Mouse (Mus musculus): ENCODE results near the gene Rps27rt. TPM values are rescaled to one million over a fixed set of nuclear protein-coding genes. Genes with fewer than 3 reads are reported as not detected.
"Not testable (repeated sequence)": the region's sequence is repeated elsewhere in the genome, so short reads cannot be mapped to it uniquely, and the experiment has no call there.

The Rps27rt gene
- polyA plus RNA-seq (2012; rRNA removed): 30.7 and 50.7 TPM in 2 replicates

- Histone ChIP-seq H3K27ac (ENCODE audit: insufficient read depth, low read length) (no peak within 1 kb of the TSS), H3K4me1 (ENCODE audit: control insufficient read depth, insufficient read depth, insufficient read length) (peaks cover 5% of the 10 kb centered on the region; the same call in 1 of the 2 replicates), H3K27me3 (ENCODE audit: control insufficient read depth, insufficient read depth, low read length) (peaks cover 16% of the 10 kb centered on the region), H3K36me3 (ENCODE audit: control insufficient read depth, insufficient read depth, low read length) (no peaks in the 10 kb centered on the region), H3K4me3 (ENCODE audit: extremely low read depth, insufficient read depth, insufficient read length) (no peak within 1 kb of the TSS)
- WGBS: 90% methylated on average over 16 of the region's 16 CpGs
- DNase-seq (ENCODE audit: low read depth in 1 of 2, low spot score in 2 of 2): no peak
- no peak for TF ChIP-seq POLR2A (IDR thresholded peaks at IDR 0.05; ENCODE audit: low read depth, low read length)
- TF ChIP-seq CTCF (IDR thresholded peaks at IDR 0.05; ENCODE audit: extremely low read depth, insufficient read depth, insufficient read length, insufficient replicate concordance): no peak
These were observed at the start of gene Rps27rt for GRCm38 (mm10) chr9:114982689-114983360. TSS of gene Rps27rt (minus strand) at chr9:114982739.

GRCm38 (mm10) chr9:115031046-115031445, 48.5 kb upstream of the Rps27rt start:
- WGBS: 91% methylated on average over 1 of the region's 1 CpGs
- H3K27ac ChIP-seq (ENCODE audit: insufficient read depth, low read length); H3K27me3 ChIP-seq (ENCODE audit: control insufficient read depth, insufficient read depth, low read length); DNase-seq (ENCODE audit: low read depth in 1 of 2, low spot score in 2 of 2); H3K4me3 ChIP-seq (ENCODE audit: extremely low read depth, insufficient read depth, insufficient read length); H3K36me3 ChIP-seq (ENCODE audit: control insufficient read depth, insufficient read depth, low read length); H3K4me1 ChIP-seq (ENCODE audit: control insufficient read depth, insufficient read depth, insufficient read length): not testable (repeated sequence)

GRCm38 (mm10) chr9:115030581-115030980, 48.0 kb upstream of the Rps27rt start:
- 72% methylated on average over 4 of the region's 4 CpGs for WGBS
- no peaks in the 10 kb centered on the region for H3K27me3 ChIP-seq (ENCODE audit: control insufficient read depth, insufficient read depth, low read length)
- DNase-seq (ENCODE audit: low read depth in 1 of 2, low spot score in 2 of 2): no peak
- no peak for TF ChIP-seq POLR2A (IDR thresholded peaks at IDR 0.05; ENCODE audit: low read depth, low read length)
- no peak for TF ChIP-seq CTCF (IDR thresholded peaks at IDR 0.05; ENCODE audit: extremely low read depth, insufficient read depth, insufficient read length, insufficient replicate concordance)
- no peak overlapping the region for H3K27ac ChIP-seq (ENCODE audit: insufficient read depth, low read length)
- no peaks in the 10 kb centered on the region for H3K4me1 ChIP-seq (ENCODE audit: control insufficient read depth, insufficient read depth, insufficient read length)
- no peaks in the 10 kb centered on the region for H3K36me3 ChIP-seq (ENCODE audit: control insufficient read depth, insufficient read depth, low read length)
- H3K4me3 ChIP-seq (ENCODE audit: extremely low read depth, insufficient read depth, insufficient read length): no peak overlapping the region

GRCm38 (mm10) chr9:115029307-115029706, 46.8 kb upstream of the Rps27rt start:
- no peaks in the 10 kb centered on the region for H3K4me1 ChIP-seq (ENCODE audit: control insufficient read depth, insufficient read depth, insufficient read length)
- H3K27ac ChIP-seq (ENCODE audit: insufficient read depth, low read length): no peak overlapping the region
- no peaks in the 10 kb centered on the region for H3K36me3 ChIP-seq (ENCODE audit: control insufficient read depth, insufficient read depth, low read length)
- H3K4me3 ChIP-seq (ENCODE audit: extremely low read depth, insufficient read depth, insufficient read length): no peak overlapping the region
- TF ChIP-seq POLR2A (IDR thresholded peaks at IDR 0.05; ENCODE audit: low read depth, low read length) (no peak), CTCF (IDR thresholded peaks at IDR 0.05; ENCODE audit: extremely low read depth, insufficient read depth, insufficient read length, insufficient replicate concordance) (no peak)
- DNase-seq (ENCODE audit: low read depth in 1 of 2, low spot score in 2 of 2): no peak
- 81% methylated on average over 3 of the region's 3 CpGs for WGBS
- no peaks in the 10 kb centered on the region for H3K27me3 ChIP-seq (ENCODE audit: control insufficient read depth, insufficient read depth, low read length)

GRCm38 (mm10) chr9:115023708-115024383, 41.3 kb upstream of the Rps27rt start:
- no peaks in the 10 kb centered on the region for H3K4me1 ChIP-seq (ENCODE audit: control insufficient read depth, insufficient read depth, insufficient read length)
- WGBS: 84% methylated on average over 10 of the region's 10 CpGs
- H3K36me3 ChIP-seq (ENCODE audit: control insufficient read depth, insufficient read depth, low read length): no peaks in the 10 kb centered on the region
- H3K4me3 ChIP-seq (ENCODE audit: extremely low read depth, insufficient read depth, insufficient read length): no peak overlapping the region
- no peak for DNase-seq (ENCODE audit: low read depth in 1 of 2, low spot score in 2 of 2)
- H3K27ac ChIP-seq (ENCODE audit: insufficient read depth, low read length): no peak overlapping the region
- no peak for TF ChIP-seq CTCF (IDR thresholded peaks at IDR 0.05; ENCODE audit: extremely low read depth, insufficient read depth, insufficient read length, insufficient replicate concordance)
- TF ChIP-seq POLR2A (IDR thresholded peaks at IDR 0.05; ENCODE audit: low read depth, low read length): no peak
- H3K27me3 ChIP-seq (ENCODE audit: control insufficient read depth, insufficient read depth, low read length): no peaks in the 10 kb centered on the region

GRCm38 (mm10) chr9:115023137-115023536, 40.6 kb upstream of the Rps27rt start:
- Histone ChIP-seq H3K4me1 (ENCODE audit: control insufficient read depth, insufficient read depth, insufficient read length) (no peaks in the 10 kb centered on the region), H3K27ac (ENCODE audit: insufficient read depth, low read length) (no peak overlapping the region), H3K27me3 (ENCODE audit: control insufficient read depth, insufficient read depth, low read length) (no peaks in the 10 kb centered on the region), H3K4me3 (ENCODE audit: extremely low read depth, insufficient read depth, insufficient read length) (no peak overlapping the region), H3K36me3 (ENCODE audit: control insufficient read depth, insufficient read depth, low read length) (no peaks in the 10 kb centered on the region)
- WGBS: 80% methylated on average over 3 of the region's 3 CpGs
- no peak for DNase-seq (ENCODE audit: low read depth in 1 of 2, low spot score in 2 of 2)
- no peak for TF ChIP-seq CTCF (IDR thresholded peaks at IDR 0.05; ENCODE audit: extremely low read depth, insufficient read depth, insufficient read length, insufficient replicate concordance)

GRCm38 (mm10) chr9:115021419-115021818, 38.9 kb upstream of the Rps27rt start:
- WGBS: 92% methylated on average over 2 of the region's 2 CpGs
- H3K4me3 ChIP-seq (ENCODE audit: extremely low read depth, insufficient read depth, insufficient read length): no peak overlapping the region
- no peaks in the 10 kb centered on the region for H3K36me3 ChIP-seq (ENCODE audit: control insufficient read depth, insufficient read depth, low read length)
- no peak for DNase-seq (ENCODE audit: low read depth in 1 of 2, low spot score in 2 of 2)
- no peak for TF ChIP-seq CTCF (IDR thresholded peaks at IDR 0.05; ENCODE audit: extremely low read depth, insufficient read depth, insufficient read length, insufficient replicate concordance)
- no peak for TF ChIP-seq POLR2A (IDR thresholded peaks at IDR 0.05; ENCODE audit: low read depth, low read length)
- H3K27ac ChIP-seq (ENCODE audit: insufficient read depth, low read length): no peak overlapping the region
- no peaks in the 10 kb centered on the region for H3K4me1 ChIP-seq (ENCODE audit: control insufficient read depth, insufficient read depth, insufficient read length)
- no peaks in the 10 kb centered on the region for H3K27me3 ChIP-seq (ENCODE audit: control insufficient read depth, insufficient read depth, low read length)
